Mouse (Mus musculus) kidney, adult 2 months (tissue): ENCODE measurements at regions not wholly inside any gene's neighbourhood (a gene's known extent, or its start where the extent isn't known, plus 50 kb on each side); places are given as distances from the start of the nearest gene placed in this dataset.

ENCODE experiments used
- DNase-seq: peaks from one replicate; pipeline ENCODE4 v3.0.0; 2021
- H3K27ac ChIP-seq: fragments of 200-500 bp; 2 replicates; pipeline ENCODE4 v1.5.1; 2012; ENCODE audit warnings: low read depth, low read length, control low read depth, inconsistent platforms; ENCODE audit not compliant: insufficient read depth
- H3K27me3 ChIP-seq: fragments of 200-500 bp; replicated peaks from 2 replicates; pipeline ENCODE4 v1.6.1; 2012; ENCODE audit warnings: mild to moderate bottlenecking, moderate library complexity, low read length, inconsistent platforms; ENCODE audit not compliant: control insufficient read depth, insufficient read depth
- H3K36me3 ChIP-seq: fragments of 200-500 bp; 2 replicates; pipeline ENCODE4 v1.6.1; 2012; ENCODE audit warnings: mild to moderate bottlenecking, moderate library complexity, low read length, inconsistent platforms; ENCODE audit not compliant: control insufficient read depth, insufficient read depth
- H3K4me1 ChIP-seq: fragments of 200-500 bp; 2 replicates; pipeline ENCODE4 v1.6.1; 2011; ENCODE audit warnings: low read length; ENCODE audit not compliant: control insufficient read depth, insufficient read depth
- H3K4me3 ChIP-seq: fragments of 200-500 bp; 2 replicates; pipeline ENCODE4 v1.5.1; 2011; ENCODE audit warnings: mild to moderate bottlenecking, low read depth, low read length, control low read depth; ENCODE audit not compliant: insufficient read depth
- CTCF ChIP-seq: fragments of 200-500 bp; conservative IDR thresholded peaks from 2 replicates; pipeline ENCODE4 v1.5.1; 2011; ENCODE audit warnings: low read depth, mild to moderate bottlenecking, control low read depth, low read length, moderate library complexity, mixed read lengths; ENCODE audit not compliant: insufficient read depth, insufficient read length
- POLR2A ChIP-seq: fragments of 200-500 bp; IDR thresholded peaks from one replicate; pipeline ENCODE4 v1.6.1; 2011; ENCODE audit warnings: low read depth, low read length, control low read depth
- WGBS: fragments of 180-500 bp; shearing (Covaris S2); methylation state at CpG from one replicate; pipeline ENCODE4 v1.1.7; 2018; 5-methylcytosine and 5-hydroxymethylcytosine counted together

DNA sequence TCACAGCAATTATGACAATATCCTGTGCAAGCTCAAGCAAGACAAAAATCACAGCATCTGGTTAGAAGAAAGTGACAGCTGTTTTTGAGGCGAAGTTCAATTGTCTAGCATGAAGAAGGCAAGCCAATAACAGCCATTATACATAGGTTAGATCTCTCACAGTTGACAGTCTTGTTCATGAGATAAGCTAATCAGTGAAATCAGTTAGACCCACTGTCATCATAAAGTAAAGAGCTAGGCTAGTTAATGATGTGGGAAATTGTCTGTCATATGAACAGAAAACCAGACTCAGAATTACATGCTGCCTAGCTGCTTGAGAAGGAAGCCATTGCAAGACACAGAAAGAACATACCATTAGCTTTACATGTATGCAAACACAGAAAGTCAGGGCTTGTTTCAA lies 470.2 kb upstream of the 5930422O12Rik start:
- TF ChIP-seq CTCF (no peak), POLR2A (no peak)
- H3K4me1 ChIP-seq, result no peaks in the 10 kb centered on the region
- no peaks in the 10 kb centered on the region for H3K27me3 ChIP-seq
- no peak for DNase-seq
- no peak overlapping the region for H3K27ac ChIP-seq
- 77% methylated on average over 1 of the region's 1 CpGs for WGBS
- no peak overlapping the region for H3K4me3 ChIP-seq
- H3K36me3 ChIP-seq, result no peaks in the 10 kb centered on the region

DNA sequence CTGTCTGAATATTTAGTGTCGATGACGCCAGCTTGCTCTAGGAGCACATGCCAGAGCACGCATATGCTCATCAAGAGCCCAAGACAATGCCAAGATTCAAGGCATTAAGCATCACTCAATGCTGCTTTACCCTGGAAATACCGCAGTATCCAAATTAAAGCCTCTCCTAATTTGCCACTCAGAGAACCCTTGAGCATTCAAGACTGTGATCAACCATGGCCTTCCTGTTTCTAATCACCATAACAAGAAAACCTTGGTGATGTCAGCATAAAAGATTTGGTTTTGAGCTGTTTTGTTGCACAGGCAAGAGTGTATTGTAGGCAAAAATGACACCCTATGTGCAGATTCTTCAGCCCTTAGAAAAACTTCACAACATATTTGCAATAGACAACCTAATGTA lies 469.7 kb upstream of the 5930422O12Rik start:
- Histone ChIP-seq H3K27me3 (no peaks in the 10 kb centered on the region), H3K36me3 (no peaks in the 10 kb centered on the region), H3K4me3 (no peak overlapping the region), H3K4me1 (no peaks in the 10 kb centered on the region), H3K27ac (no peak overlapping the region)
- 98% methylated on average over 4 of the region's 4 CpGs for WGBS
- TF ChIP-seq POLR2A (no peak), CTCF (no peak)
- DNase-seq, result no peak

DNA sequence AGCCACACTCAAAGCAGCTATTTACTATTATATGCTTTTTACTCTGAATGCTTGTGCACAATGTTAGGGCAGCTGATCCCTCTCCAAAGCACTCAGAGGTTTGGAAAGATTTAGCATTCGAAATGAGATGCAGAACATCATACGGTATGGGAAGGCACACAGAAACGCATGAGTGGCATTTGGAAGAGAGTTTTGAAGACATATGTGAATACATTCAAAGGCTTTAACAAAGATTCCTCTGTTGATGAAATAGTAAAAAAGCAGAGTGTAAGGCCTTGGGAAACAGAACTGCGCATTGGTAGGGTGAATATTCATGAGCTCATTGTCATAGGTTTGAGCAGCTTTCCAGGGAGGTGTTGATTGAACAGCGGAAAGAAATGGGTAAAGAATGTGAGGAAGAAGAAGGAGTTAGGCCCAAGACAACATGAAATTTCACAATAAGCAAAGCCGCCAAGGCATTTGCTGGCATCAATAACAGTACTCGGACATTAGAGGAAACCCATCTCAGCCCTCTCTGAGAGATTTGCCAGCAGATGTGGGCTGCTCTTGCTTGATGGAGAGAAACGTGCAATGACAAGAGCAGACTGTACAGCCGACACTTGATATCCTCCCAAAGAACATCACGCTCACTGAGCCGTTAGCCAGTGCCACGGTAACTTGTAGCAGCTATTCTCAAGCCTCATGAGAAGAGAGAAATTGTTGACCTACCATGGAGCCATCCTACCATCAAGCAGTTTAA lies 469.0 kb upstream of the 5930422O12Rik start:
- Histone ChIP-seq H3K4me1 (no peaks in the 10 kb centered on the region), H3K27ac (no peak overlapping the region), H3K27me3 (no peaks in the 10 kb centered on the region), H3K36me3 (no peaks in the 10 kb centered on the region), H3K4me3 (no peak overlapping the region)
- no peak for TF ChIP-seq POLR2A
- TF ChIP-seq CTCF, result no peak
- no peak for DNase-seq
- WGBS, result 69% methylated on average over 12 of the region's 12 CpGs

DNA sequence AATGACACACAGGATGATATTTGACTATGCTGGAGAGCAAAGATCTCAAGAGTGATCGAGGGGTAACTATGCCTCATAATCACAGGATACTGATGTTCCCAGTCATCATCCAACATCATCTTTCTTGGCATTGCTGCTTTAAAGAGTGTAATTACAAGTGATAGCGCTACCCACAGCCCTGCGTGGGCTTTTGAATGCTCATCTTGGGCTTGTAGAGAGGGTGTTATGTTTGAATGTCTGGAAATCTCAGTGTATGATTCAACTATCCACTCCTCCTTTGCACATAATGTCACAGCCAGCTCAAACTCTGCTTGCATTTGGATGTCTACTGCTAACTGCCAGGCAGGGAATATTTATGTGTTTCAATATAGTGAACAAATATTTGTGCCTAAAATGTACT lies 438.3 kb upstream of the 5930422O12Rik start:
- H3K27me3 ChIP-seq, result no peaks in the 10 kb centered on the region
- DNase-seq, result no peak
- no peaks in the 10 kb centered on the region for H3K4me1 ChIP-seq
- H3K4me3 ChIP-seq, result no peak overlapping the region
- H3K27ac ChIP-seq, result no peak overlapping the region
- WGBS, result 89% methylated on average over 3 of the region's 3 CpGs
- H3K36me3 ChIP-seq, result no peaks in the 10 kb centered on the region
- TF ChIP-seq POLR2A (no peak), CTCF (no peak)

DNA sequence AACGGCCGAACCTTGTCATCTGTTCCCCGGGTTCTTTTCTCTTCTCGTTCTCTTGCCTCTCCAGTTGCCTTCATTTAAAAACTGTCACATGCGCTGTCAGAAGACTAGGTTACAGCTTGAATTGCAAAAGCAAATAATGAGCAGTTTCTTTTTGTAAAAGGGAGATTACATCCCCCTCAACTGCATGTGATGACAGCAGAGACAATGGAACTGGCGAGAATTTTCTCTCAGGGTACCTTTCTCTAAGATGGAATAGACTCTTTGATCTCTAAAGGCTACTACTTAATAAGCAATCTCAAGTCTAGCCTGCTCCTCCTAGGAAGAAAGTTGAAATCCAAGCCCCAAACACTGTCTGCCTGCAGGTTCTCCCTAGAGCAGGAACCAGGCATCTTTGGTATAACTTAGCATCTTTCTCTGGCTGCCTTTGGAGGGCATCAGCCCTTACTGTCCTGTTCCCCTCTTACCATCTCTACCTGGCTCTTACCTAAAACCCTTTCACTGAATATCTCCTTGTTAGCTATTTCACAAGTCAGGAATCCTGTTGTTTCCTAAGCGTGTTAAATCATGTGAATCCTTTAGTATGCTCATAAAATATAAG lies 424.4 kb upstream of the 5930422O12Rik start:
- Histone ChIP-seq H3K27ac (no peak overlapping the region), H3K27me3 (no peaks in the 10 kb centered on the region; the same call in 1 of the 2 replicates), H3K4me3 (no peak overlapping the region), H3K4me1 (no peaks in the 10 kb centered on the region), H3K36me3 (no peaks in the 10 kb centered on the region)
- no peak for DNase-seq
- 48% methylated on average over 7 of the region's 7 CpGs for WGBS
- TF ChIP-seq POLR2A, result no peak
- no peak for TF ChIP-seq CTCF

DNA sequence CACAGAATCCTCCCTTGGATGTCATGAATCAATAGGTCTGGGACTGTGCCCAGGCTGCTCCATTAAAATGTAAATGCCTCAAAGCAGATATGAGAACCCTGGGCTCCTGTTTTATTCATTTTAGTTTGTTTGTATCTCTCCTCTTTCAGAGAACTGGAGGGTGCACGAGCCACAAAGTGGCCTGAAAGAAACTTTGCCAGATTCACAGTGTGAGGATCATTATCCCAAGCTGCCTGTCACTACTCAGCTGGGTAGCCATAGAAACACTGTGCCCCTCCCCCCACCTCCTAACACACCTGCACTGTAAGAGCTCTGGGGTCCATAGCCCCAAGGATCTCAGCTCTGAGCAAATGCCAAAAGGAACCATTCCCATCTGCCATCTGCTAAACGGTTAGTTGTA lies 423.9 kb upstream of the 5930422O12Rik start:
- no peak for DNase-seq
- Histone ChIP-seq H3K27ac (no peak overlapping the region), H3K36me3 (no peaks in the 10 kb centered on the region), H3K4me3 (no peak overlapping the region), H3K4me1 (no peaks in the 10 kb centered on the region), H3K27me3 (no peaks in the 10 kb centered on the region; the same call in 1 of the 2 replicates)
- 30% methylated on average over 2 of the region's 2 CpGs for WGBS
- TF ChIP-seq CTCF (no peak), POLR2A (no peak)

DNA sequence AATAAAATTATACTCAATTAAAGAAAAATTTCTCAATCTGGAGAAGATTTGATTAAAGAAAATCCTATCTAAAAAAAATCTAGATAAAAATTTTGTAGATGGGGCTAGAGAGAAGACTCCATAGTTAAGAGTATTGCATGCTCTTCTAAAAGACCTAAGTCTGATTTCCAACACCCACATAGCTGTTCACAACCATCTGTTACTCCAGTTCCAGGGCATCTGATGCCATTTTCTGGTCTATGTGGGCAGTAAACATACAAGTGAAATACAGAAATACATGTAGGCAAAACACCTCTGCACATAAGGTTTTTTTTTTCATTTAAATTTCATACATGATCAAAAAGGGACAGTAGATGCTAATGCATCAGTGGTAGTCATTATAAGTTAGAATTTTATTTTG lies 418.4 kb upstream of the 5930422O12Rik start:
- no peaks in the 10 kb centered on the region; the same call in 1 of the 2 replicates for H3K27me3 ChIP-seq
- H3K4me1 ChIP-seq, result no peaks in the 10 kb centered on the region
- TF ChIP-seq CTCF, result no peak
- TF ChIP-seq POLR2A, result no peak
- H3K36me3 ChIP-seq, result no peaks in the 10 kb centered on the region
- DNase-seq, result no peak
- H3K4me3 ChIP-seq, result no peak overlapping the region
- no peak overlapping the region for H3K27ac ChIP-seq
